Mouse (Mus musculus) brain, embryonic 18.5 days (tissue): ENCODE data around the gene Zfp781.
"Not testable (repeated sequence)": the region's sequence is repeated elsewhere in the genome, so short reads cannot be mapped to it uniquely, and the experiment has no call there.

Experiments used
- DNase-seq: peaks from one replicate; pipeline ENCODE4 v3.0.0-alpha.2; 2012; ENCODE audit warnings: low read depth, low spot score

Gene Zfp781

DNA sequence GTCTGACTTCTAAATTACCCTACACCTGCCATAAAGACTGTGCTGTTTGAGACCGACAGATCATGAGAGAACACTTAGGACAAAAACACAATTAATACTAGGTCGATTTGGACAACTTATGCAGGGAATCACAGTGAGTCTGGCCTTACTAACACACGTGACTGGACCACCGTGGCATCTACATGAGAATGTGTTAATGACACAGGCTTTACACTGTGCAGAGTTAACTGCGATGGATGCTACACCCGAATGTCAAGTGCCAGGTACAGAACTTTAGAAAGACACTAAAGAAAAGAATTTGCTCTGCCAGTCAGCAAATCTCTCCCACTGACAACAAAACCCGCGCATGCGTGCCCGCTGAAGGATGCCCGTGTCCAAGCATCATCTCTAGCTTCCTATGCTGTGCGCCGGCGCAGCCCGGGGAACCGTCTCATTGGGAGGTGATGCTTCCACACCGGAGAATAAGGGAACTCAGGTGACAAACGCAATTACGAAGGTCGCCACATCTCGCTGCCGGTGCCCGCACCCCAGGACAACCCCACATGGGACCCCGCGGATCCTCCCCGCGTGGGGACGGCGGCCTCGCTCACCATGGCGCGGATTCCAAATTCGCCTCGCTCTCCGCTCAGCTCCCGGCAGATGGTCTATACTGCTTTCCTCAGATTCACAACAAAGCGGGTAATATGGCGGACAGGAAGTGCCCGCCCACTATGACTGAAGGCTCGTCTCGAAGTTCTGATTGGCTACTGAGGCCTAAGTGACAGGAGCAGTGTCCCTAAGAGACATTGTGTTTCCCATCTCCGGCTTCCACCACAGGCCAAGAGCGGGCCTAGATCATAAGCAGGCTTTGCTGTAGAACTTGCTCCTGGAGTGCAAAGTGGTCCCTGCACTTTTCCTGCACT lies at the start of gene Zfp781:
Gene Zfp781, minus strand, starts transcription at position 639 of the 902 bp plus-strand sequence.
- DNase-seq: not testable (repeated sequence)

DNA sequence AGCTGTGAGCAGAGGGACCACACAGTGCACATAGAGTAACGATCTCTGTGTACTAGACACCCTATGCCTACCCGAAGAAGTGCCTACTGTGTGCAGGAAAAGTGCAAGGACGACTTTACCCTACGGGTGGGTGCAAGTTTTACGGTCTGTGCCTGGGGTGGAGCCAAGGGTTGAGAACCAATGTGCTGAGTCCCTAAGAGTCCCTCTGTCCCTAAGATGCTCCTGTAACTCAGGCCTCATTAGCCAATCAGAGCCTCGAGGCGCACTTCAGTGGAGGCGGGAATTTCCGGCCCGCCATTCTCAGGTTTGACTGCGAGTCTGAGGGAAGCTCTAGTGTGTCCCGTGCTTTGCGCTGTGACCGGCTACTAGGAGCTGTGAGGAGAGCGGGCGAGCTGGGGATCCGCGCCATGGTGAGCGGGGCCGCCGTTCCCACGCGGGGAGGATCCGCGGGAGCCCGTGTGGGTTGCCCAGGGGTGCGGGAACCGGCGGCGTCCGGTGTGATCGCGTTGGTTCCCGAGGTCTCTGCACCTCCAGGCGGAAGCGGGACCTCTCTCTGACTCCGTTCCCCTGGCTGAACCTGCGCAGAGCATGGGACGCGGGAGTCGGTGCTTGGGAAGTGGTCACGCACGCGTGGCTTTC lies 48.2 kb upstream of the Zfp781 start:
- DNase-seq: not testable (repeated sequence)

DNA sequence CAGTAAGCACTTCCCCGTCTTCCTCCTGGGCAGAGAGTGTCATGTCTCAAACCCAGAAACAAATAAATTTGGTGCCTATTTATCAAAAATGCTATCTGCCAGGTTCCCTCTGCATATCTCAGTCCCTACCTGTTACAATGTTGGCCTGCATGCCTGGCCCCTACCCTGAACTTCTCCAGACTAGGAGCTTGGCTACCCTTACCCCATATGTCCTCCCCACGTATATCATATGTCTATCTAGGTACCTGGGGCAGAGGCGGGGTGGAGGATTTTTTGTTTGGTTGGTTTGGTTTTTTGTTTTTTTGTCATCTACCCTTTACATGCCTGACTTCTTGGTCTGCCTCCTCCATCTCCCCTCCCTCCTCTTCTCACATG lies 451 bp upstream of the Zfp781 start:
- not testable (repeated sequence) for DNase-seq

DNA sequence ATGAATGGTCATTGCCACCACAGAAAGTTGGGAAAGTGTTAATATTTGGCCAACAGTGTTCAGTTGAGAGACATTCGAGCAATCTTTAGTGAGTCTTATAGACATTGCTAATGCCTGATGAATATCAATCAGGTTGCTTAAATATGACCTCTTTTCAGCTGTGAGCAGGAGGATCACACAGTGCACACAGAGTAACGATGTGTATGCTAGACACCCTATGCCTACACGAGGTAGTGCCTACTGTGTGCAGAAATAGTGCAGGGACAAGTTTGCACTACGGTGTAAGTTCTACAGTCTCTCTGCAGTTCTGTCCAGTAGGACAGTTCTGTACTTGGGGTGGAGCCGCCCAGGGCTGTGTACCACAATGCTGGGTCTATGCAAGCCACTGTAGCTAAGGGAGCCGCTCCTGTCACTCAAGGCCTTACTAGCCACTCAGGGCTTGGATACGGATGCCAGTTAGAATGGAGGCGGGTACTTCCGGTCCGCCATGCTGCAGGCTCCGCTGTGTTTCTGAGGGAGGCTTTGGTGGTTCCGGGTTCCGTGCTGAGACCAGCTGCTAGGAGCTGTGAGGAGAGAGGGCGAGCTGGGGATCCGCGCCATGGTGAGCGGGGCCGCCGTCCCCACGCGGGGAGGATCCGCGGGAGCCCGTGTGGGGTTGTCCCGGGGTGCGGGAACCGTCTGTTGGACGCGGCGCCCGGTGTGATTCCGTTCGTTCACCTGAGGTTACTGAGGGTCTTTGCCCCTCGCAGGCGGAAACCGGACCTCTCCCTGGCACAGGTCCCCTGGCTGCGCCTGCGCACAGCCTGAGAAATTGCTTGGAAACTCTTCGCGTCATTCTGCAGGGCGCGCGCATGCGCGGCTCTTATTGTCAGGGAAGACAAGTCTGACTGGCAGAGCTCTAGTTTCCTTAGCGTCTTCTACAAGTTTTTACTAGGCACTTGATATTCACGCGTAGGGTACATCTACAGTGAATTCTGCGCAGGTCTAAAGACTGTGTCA lies 66.6 kb downstream of the Zfp781 start, which contains the start of gene Gm32687:
Gene Gm32687, plus strand, starts transcription at position 526 of the 999 bp plus-strand sequence.
- DNase-seq: not testable (repeated sequence)
